Mouse (Mus musculus): ENCODE data around the gene Mapre3. TPM values are rescaled to one million over a fixed set of nuclear protein-coding genes. Genes with fewer than 3 reads are reported as not detected.

The Mapre3 gene
- polyA plus RNA-seq (2014; fragmentation: Illumina TruSeq; extraction: RNeasy Lipid Tissue Mini Kit (QIAGEN cat#74804); ENCODE audit: low replicate concordance), result 9.5 TPM

GRCm38 (mm10) chr5:30814424-30815119 is at the start of gene Mapre3:
TSS of gene Mapre3 (plus strand) at chr5:30814641.

DNA sequence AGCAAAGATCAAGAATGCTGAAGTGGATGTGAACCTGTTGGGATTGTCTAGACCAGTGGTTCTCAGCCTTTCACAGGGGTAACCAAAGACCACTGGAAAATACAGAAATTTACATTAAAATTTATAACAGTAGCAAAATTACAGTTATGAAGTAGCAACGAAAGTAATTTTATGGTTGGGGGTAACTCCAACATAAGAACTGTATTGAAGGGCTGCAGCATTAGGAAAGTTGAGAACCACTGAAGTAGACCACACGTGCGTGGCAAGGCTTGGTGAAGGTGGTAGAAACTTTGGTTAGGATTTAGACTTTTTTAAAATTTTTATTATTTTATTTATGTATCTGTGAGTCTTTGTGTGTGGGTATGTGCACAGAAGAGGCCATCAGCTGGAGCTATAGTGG is 53.3 kb downstream of the Mapre3 start, which contains the start of gene Tmem214:
Tmem214 (plus strand) TSS at position 301 of the 400 bp plus-strand sequence.

GRCm38 (mm10) chr5:30888337-30889087 is 74.1 kb downstream of the Mapre3 start, which contains the start of gene Agbl5:
TSS of gene Agbl5 (plus strand) at chr5:30888694.

DNA sequence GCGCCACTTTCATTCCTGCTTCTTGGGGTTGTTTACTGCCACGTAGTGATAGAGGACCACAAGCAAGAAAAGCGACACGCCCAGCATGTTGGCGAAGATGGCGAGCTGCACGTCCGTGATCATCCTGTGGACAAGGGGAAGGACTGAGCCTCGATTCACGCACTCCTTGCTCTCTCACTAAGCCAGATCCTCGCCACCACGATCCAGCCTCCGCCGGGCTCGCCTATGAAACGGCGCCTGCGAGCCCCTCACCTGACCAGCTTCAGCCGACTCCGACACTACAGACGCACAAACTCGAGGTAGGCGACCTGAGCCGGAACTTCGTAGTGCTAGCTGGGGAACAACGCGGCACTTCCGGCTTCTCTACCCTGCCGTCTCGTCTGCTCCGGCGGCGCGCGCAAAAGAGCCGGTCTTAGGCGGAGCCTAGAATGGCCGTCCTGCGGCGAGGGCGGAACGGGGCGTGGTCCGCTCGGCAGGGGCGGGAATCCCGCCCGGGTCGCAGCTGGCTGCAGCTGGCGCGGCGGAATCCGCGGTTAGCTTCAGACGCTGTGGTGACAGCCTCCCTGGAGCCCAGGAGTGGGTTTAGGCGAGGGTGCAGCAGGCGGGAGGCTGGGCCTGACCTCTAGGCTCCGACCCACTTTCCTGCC is 93.1 kb downstream of the Mapre3 start, which contains the start of gene Ost4:
Ost4 (minus strand) TSS at position 376 of the 647 bp plus-strand sequence.

DNA sequence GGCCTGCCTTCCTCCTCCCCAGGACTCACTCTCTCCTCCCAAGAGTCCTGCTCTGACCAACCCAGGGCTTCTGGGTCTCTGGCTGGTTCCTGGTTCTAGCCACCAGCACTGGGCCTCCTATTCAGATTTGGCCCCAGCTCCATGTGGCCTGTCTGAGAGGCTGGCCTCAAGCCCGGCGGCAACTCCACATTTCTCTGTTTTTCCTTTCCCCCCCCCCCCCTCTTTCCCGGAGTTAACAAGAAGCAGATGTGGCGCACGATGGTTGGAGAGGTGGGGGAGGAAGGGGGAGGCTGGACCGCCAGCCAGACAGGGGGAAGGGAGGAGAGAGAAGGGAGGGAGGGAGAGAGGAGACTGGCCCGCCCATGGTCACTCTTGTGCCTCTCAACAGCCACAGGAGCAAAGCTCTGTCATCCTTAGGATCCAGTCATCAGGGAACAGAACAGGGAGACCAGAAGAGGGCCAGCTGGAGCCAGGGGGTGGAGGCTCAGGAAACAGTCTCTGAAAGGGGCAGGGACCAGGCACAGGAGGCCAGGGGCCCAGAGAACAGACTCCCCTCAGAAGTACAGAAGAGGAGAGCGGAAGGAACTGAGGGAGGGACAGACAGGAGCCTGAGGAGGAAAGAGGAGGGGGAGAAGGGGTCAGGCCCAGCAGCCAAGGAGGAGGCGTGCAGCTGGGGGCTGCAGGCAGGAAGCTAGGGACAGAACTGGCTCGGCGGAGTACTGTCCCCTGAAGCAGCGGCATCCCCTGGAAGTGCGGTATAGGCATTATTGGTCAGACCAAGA is 98.8 kb downstream of the Mapre3 start, which contains the start of gene Emilin1:
Emilin1 (plus strand) TSS at position 343 of the 782 bp plus-strand sequence.

Other genes starting within 250 kb of the Mapre3 start
- gene Kcnk3, start 226.5 kb upstream of the Mapre3 start, polyA plus RNA-seq (2014; fragmentation: Illumina TruSeq; extraction: RNeasy Lipid Tissue Mini Kit (QIAGEN cat#74804); ENCODE audit: low replicate concordance), result 0.56 TPM
- 5.8 TPM for gene Slc35f6, start 166.7 kb upstream of the Mapre3 start, polyA plus RNA-seq (2014; fragmentation: Illumina TruSeq; extraction: RNeasy Lipid Tissue Mini Kit (QIAGEN cat#74804); ENCODE audit: low replicate concordance)
- gene Cenpa, start 147.9 kb upstream of the Mapre3 start, polyA plus RNA-seq (2014; fragmentation: Illumina TruSeq; extraction: RNeasy Lipid Tissue Mini Kit (QIAGEN cat#74804); ENCODE audit: low replicate concordance), result 24.2 TPM
- gene Dpysl5, start 103.1 kb upstream of the Mapre3 start, polyA plus RNA-seq (2014; fragmentation: Illumina TruSeq; extraction: RNeasy Lipid Tissue Mini Kit (QIAGEN cat#74804); ENCODE audit: low replicate concordance), result 0.37 TPM
- 15.1 TPM for gene Tmem214, start 53.4 kb downstream of the Mapre3 start, polyA plus RNA-seq (2014; fragmentation: Illumina TruSeq; extraction: RNeasy Lipid Tissue Mini Kit (QIAGEN cat#74804); ENCODE audit: low replicate concordance)
- 2.3 TPM for gene Agbl5, start 74.1 kb downstream of the Mapre3 start, polyA plus RNA-seq (2014; fragmentation: Illumina TruSeq; extraction: RNeasy Lipid Tissue Mini Kit (QIAGEN cat#74804); ENCODE audit: low replicate concordance)
- 273 TPM for gene Ost4, start 93.1 kb downstream of the Mapre3 start, polyA plus RNA-seq (2014; fragmentation: Illumina TruSeq; extraction: RNeasy Lipid Tissue Mini Kit (QIAGEN cat#74804); ENCODE audit: low replicate concordance)
- gene Emilin1, start 98.8 kb downstream of the Mapre3 start, polyA plus RNA-seq (2014; fragmentation: Illumina TruSeq; extraction: RNeasy Lipid Tissue Mini Kit (QIAGEN cat#74804); ENCODE audit: low replicate concordance), result 0.11 TPM
- gene Khk, start 106.8 kb downstream of the Mapre3 start, polyA plus RNA-seq (2014; fragmentation: Illumina TruSeq; extraction: RNeasy Lipid Tissue Mini Kit (QIAGEN cat#74804); ENCODE audit: low replicate concordance), result 2.0 TPM
- 18.4 TPM for gene Cgref1, start 130.9 kb downstream of the Mapre3 start, polyA plus RNA-seq (2014; fragmentation: Illumina TruSeq; extraction: RNeasy Lipid Tissue Mini Kit (QIAGEN cat#74804); ENCODE audit: low replicate concordance)
- gene Preb, start 145.7 kb downstream of the Mapre3 start, polyA plus RNA-seq (2014; fragmentation: Illumina TruSeq; extraction: RNeasy Lipid Tissue Mini Kit (QIAGEN cat#74804); ENCODE audit: low replicate concordance), result 17.1 TPM
- gene Tcf23, start 154.0 kb downstream of the Mapre3 start, polyA plus RNA-seq (2014; fragmentation: Illumina TruSeq; extraction: RNeasy Lipid Tissue Mini Kit (QIAGEN cat#74804); ENCODE audit: low replicate concordance), result 0.30 TPM
- gene Atraid, start 233.7 kb downstream of the Mapre3 start, polyA plus RNA-seq (2014; fragmentation: Illumina TruSeq; extraction: RNeasy Lipid Tissue Mini Kit (QIAGEN cat#74804); ENCODE audit: low replicate concordance), result 41.8 TPM
- 3.5 TPM for gene Slc5a6, start 234.3 kb downstream of the Mapre3 start, polyA plus RNA-seq (2014; fragmentation: Illumina TruSeq; extraction: RNeasy Lipid Tissue Mini Kit (QIAGEN cat#74804); ENCODE audit: low replicate concordance)
- gene Cad, start 240.1 kb downstream of the Mapre3 start, polyA plus RNA-seq (2014; fragmentation: Illumina TruSeq; extraction: RNeasy Lipid Tissue Mini Kit (QIAGEN cat#74804); ENCODE audit: low replicate concordance), result 0.33 TPM